Mouse (Mus musculus): ENCODE measurements around the gene Slc16a5. TPM values are rescaled to one million over a fixed set of nuclear protein-coding genes. Genes with fewer than 3 reads are reported as not detected.
A peak's percentile ranks its signal among the peaks of the same experiment; 100 is the strongest.

Slc16a5 gene
- not detected for total RNA-seq (2018; cell fraction: chromatin; rRNA removed)
- not detected for total RNA-seq (2018; cell fraction: cytosol; rRNA removed)
- not detected for total RNA-seq (2018; cell fraction: nucleus; rRNA removed)
- polyA plus RNA-seq (2018) = not detected in 3 replicates

GRCm38 (mm10) chr11:115462243-115462891, at the start of gene Slc16a5:
TSS of gene Slc16a5 (plus strand) at chr11:115462474.
- 81% methylated on average over 15 of the region's 16 CpGs for WGBS (ENCODE audit: missing documents)
- H3K4me3 ChIP-seq (ENCODE audit: inconsistent target) = no peak within 1 kb of the TSS
- no peaks in the 10 kb centered on the region for H3K36me3 ChIP-seq (ENCODE audit: inconsistent target)
- H3K79me2 ChIP-seq (ENCODE audit: inconsistent target) = no peaks in the 10 kb centered on the region
- H3K27ac ChIP-seq = no peak within 1 kb of the TSS

- Histone ChIP-seq H3K27ac (peak within 1 kb of the TSS; percentile 36), H3K36me3 (ENCODE audit: inconsistent target) (peaks cover 18% of the 10 kb centered on the region; the same call in 1 of the 2 replicates), H3K79me2 (ENCODE audit: inconsistent target) (peaks cover 39% of the 10 kb centered on the region), H3K4me3 (ENCODE audit: inconsistent target) (peak within 1 kb of the TSS; percentile 84)
- under 1% methylated on average over 53 of the region's 56 CpGs for WGBS (ENCODE audit: missing documents)
Measured at GRCm38 (mm10) chr11:115419531-115420237, 42.6 kb upstream of the Slc16a5 start, which contains the start of the genes Atp5h and Kctd2. TSS of gene Atp5h (minus strand) at chr11:115419962. TSS of gene Kctd2 (plus strand) at chr11:115420128.

GRCm38 (mm10) chr11:115420336-115421190, 41.7 kb upstream of the Slc16a5 start:
- 3% methylated on average over 45 of the region's 45 CpGs for WGBS (ENCODE audit: missing documents)
- Histone ChIP-seq H3K79me2 (ENCODE audit: inconsistent target) (peaks cover 39% of the 10 kb centered on the region), H3K36me3 (ENCODE audit: inconsistent target) (peaks cover 19% of the 10 kb centered on the region; the same call in 1 of the 2 replicates), H3K4me3 (ENCODE audit: inconsistent target) (peak overlapping the region; percentile 80), H3K27ac (peak overlapping the region; percentile 15; the same call in 1 of the 2 replicates)

- Histone ChIP-seq H3K79me2 (ENCODE audit: inconsistent target) (peaks cover 39% of the 10 kb centered on the region), H3K36me3 (ENCODE audit: inconsistent target) (peaks cover 21% of the 10 kb centered on the region; the same call in 1 of the 2 replicates), H3K27ac (no peak overlapping the region), H3K4me3 (ENCODE audit: inconsistent target) (no peak overlapping the region)
- 86% methylated on average over 1 of the region's 1 CpGs for WGBS (ENCODE audit: missing documents)
Measured at GRCm38 (mm10) chr11:115421328-115421727, 40.9 kb upstream of the Slc16a5 start.

GRCm38 (mm10) chr11:115421972-115422371, 40.3 kb upstream of the Slc16a5 start:
- Histone ChIP-seq H3K79me2 (ENCODE audit: inconsistent target) (peaks cover 37% of the 10 kb centered on the region), H3K27ac (no peak overlapping the region), H3K4me3 (ENCODE audit: inconsistent target) (no peak overlapping the region), H3K36me3 (ENCODE audit: inconsistent target) (peaks cover 24% of the 10 kb centered on the region; the same call in 1 of the 2 replicates)
- WGBS (ENCODE audit: missing documents) = 90% methylated on average over 13 of the region's 16 CpGs

- Histone ChIP-seq H3K36me3 (ENCODE audit: inconsistent target) (peaks cover 30% of the 10 kb centered on the region; the same call in 1 of the 2 replicates), H3K27ac (no peak overlapping the region), H3K79me2 (ENCODE audit: inconsistent target) (peaks cover 26% of the 10 kb centered on the region), H3K4me3 (ENCODE audit: inconsistent target) (no peak overlapping the region)
- WGBS (ENCODE audit: missing documents) = 83% methylated on average over 3 of the region's 3 CpGs
Measured at GRCm38 (mm10) chr11:115423091-115423490, 39.2 kb upstream of the Slc16a5 start.

GRCm38 (mm10) chr11:115424666-115425065, 37.6 kb upstream of the Slc16a5 start:
- H3K27ac ChIP-seq = no peak overlapping the region
- H3K4me3 ChIP-seq (ENCODE audit: inconsistent target) = no peak overlapping the region
- WGBS (ENCODE audit: missing documents) = 95% methylated on average over 7 of the region's 7 CpGs
- peaks cover 10% of the 10 kb centered on the region; the same call in 1 of the 2 replicates for H3K79me2 ChIP-seq (ENCODE audit: inconsistent target)
- H3K36me3 ChIP-seq (ENCODE audit: inconsistent target) = peaks cover 35% of the 10 kb centered on the region

- no peak overlapping the region for H3K4me3 ChIP-seq (ENCODE audit: inconsistent target)
- H3K36me3 ChIP-seq (ENCODE audit: inconsistent target) = peaks cover 46% of the 10 kb centered on the region
- 87% methylated on average over 6 of the region's 6 CpGs for WGBS (ENCODE audit: missing documents)
- H3K79me2 ChIP-seq (ENCODE audit: inconsistent target) = peaks cover 6% of the 10 kb centered on the region; the same call in 1 of the 2 replicates
- H3K27ac ChIP-seq = no peak overlapping the region
Measured at GRCm38 (mm10) chr11:115425671-115426070, 36.6 kb upstream of the Slc16a5 start.

- H3K79me2 ChIP-seq (ENCODE audit: inconsistent target) = no peaks in the 10 kb centered on the region
- 65% methylated on average over 20 of the region's 20 CpGs for WGBS (ENCODE audit: missing documents)
- H3K27ac ChIP-seq = no peak overlapping the region
- H3K36me3 ChIP-seq (ENCODE audit: inconsistent target) = peaks cover 58% of the 10 kb centered on the region
- no peak overlapping the region for H3K4me3 ChIP-seq (ENCODE audit: inconsistent target)
Measured at GRCm38 (mm10) chr11:115427482-115428331, 34.6 kb upstream of the Slc16a5 start.

GRCm38 (mm10) chr11:115429307-115429706, 33.0 kb upstream of the Slc16a5 start:
- WGBS (ENCODE audit: missing documents) = 97% methylated on average over 7 of the region's 7 CpGs
- Histone ChIP-seq H3K79me2 (ENCODE audit: inconsistent target) (no peaks in the 10 kb centered on the region), H3K4me3 (ENCODE audit: inconsistent target) (no peak overlapping the region), H3K27ac (no peak overlapping the region), H3K36me3 (ENCODE audit: inconsistent target) (peaks cover 56% of the 10 kb centered on the region)

- Histone ChIP-seq H3K27ac (no peak overlapping the region), H3K4me3 (ENCODE audit: inconsistent target) (no peak overlapping the region), H3K36me3 (ENCODE audit: inconsistent target) (peaks cover 46% of the 10 kb centered on the region), H3K79me2 (ENCODE audit: inconsistent target) (no peaks in the 10 kb centered on the region)
- 97% methylated on average over 6 of the region's 6 CpGs for WGBS (ENCODE audit: missing documents)
Measured at GRCm38 (mm10) chr11:115430561-115430960, 31.7 kb upstream of the Slc16a5 start.

- no peak overlapping the region for H3K27ac ChIP-seq
- WGBS (ENCODE audit: missing documents) = 100% methylated on average over 4 of the region's 4 CpGs
- no peaks in the 10 kb centered on the region for H3K79me2 ChIP-seq (ENCODE audit: inconsistent target)
- no peak overlapping the region for H3K4me3 ChIP-seq (ENCODE audit: inconsistent target)
- H3K36me3 ChIP-seq (ENCODE audit: inconsistent target) = peaks cover 28% of the 10 kb centered on the region
Measured at GRCm38 (mm10) chr11:115432814-115433213, 29.5 kb upstream of the Slc16a5 start.

- peaks cover 28% of the 10 kb centered on the region for H3K36me3 ChIP-seq (ENCODE audit: inconsistent target)
- 93% methylated on average over 6 of the region's 6 CpGs for WGBS (ENCODE audit: missing documents)
- no peaks in the 10 kb centered on the region for H3K79me2 ChIP-seq (ENCODE audit: inconsistent target)
- H3K4me3 ChIP-seq (ENCODE audit: inconsistent target) = no peak overlapping the region
- no peak overlapping the region for H3K27ac ChIP-seq
Measured at GRCm38 (mm10) chr11:115433342-115433741, 28.9 kb upstream of the Slc16a5 start.
